Mouse (Mus musculus) ovary, postnatal 10 days (tissue): ENCODE measurements around the gene Nhsl2.

Experiments
- DNase-seq: peaks from one replicate; pipeline ENCODE4 v3.0.0; 2022; ENCODE audit warnings: low spot score

Nhsl2 gene

DNA sequence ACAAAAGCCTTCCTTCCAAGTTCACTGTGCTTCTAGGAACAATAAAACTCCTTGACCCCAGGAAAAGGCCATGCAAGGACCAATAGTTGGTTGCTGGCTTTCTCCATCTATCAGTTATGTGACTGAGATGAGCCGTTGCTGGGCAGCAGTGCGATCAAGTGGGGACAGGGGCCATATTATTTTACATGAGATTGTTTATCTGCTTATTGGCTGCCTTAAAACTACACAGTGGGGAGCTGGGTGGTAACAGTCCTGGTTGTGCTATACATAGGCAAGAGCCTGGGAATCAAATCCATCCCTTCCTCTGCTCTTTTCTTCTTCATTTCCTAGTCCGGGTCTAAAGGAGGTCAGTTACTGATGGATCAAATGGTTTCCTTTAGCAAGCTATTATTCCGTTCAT lies 53.4 kb downstream of the Nhsl2 start:
- no peak for DNase-seq

DNA sequence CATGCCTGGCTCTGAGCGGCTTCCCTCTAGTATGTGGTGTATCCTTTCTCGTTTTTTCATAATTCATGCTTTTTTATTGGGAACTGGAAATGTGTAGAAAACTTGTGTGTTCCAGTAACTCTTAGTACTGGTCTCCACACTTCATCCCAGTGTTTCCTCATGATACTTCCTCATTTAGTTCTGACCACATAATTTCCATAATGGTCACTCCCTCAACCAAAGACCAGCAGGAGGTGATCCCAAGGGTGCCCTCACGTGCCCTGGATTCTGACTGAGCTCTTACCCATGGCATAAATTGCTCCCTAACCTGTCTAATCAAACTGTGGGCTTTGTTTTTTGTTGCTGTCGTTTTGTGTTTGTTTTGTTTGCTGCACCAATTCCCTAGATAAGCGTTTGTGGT lies 58.1 kb downstream of the Nhsl2 start:
- DNase-seq, result no peak

DNA sequence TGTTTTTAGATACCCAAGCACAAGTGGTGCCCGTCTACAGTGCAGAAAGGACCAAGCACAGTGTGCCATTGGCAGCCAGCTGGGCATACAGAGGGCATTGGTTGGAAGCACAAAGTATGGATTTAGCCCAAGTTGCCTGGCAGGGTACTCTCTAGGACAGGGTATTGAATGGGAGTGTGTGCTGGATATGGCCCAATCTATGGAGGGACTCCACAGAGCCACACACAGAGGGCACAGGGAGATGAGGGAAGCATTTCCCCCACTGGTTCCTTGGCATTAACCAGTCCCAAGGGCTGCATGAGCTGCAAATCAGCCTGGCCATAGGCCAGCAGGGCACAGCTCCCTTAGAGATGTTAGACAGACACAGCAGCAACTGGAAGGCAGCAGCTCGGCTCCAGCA lies 79.9 kb downstream of the Nhsl2 start:
- no peak for DNase-seq

DNA sequence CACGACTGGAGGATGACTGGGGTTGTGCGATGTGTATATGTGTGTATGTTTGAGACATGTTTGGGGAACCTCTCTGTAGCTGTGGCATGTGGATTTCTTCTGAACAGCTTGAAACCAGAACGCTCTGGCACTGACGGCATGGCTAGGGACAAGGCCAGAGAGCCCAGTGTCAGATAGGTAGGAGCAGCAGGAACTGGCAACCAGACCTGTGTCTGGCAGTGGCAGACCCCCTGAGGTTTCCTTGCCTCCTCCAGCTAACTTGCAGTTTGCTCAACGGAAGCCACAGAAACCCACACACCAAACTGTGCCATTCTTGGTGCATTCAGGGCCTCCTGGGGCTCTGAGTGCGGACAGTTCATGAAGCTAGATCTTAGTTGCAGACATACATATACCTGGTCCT lies 81.1 kb downstream of the Nhsl2 start:
- no peak for DNase-seq

DNA sequence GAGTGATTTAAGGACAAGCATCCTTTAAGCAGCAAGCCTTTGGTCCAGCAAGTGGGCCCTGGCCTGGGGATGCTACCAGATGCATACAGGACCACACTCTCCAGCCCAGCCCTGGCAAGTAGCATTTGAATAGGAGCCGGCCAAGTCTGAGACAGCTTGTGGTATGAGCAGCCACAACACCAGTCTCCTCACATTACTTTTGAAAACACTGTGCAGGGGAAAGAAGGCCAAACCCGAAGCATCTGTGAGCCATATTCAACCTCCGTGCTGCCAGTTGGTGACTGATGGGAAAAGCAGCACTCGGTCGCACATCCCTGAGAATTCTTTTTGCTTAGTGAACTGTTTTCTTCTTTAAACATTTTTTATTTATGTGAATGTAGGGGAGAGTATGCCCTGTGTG lies 81.8 kb downstream of the Nhsl2 start:
- no peak for DNase-seq

DNA sequence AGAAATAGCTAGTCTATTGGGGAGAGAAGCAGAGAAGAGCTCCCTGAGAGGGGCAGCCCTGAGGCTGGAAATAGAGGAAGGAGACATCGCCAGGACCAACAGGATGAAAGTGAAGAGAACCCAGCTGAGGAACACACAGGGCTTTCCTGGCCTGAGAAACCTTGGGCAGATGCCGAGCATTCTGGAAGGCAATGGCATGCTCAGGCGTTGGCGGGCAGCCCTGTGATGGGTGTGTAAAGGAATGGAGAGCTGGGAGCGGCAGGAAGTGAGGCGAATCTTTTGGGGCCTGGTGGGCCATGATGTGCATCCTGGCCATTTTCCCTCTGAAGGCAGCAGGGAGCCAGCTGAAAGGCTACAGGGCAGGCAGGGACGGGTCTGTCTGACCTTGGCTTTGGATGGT lies 83.1 kb downstream of the Nhsl2 start:
- DNase-seq, result no peak

DNA sequence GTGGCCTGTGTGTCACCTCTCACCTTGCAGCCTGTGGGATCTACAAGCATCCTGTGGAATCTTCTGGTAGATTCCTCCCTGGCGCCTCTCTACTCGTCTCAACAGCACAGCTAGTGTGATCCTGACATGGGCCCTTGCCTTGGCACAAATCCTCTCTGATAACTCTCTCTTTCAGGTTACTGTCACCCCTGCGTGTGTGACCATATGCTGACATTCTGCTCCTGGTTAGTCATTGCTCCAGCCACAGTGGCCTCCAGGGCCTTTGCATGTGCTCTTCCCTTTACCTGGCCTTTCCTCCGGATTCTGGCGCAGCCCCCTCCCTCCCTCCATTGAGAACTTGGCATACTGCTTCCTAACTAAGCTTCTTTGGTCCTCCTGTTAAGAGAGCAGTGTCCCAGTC lies 84.2 kb downstream of the Nhsl2 start:
- no peak for DNase-seq

DNA sequence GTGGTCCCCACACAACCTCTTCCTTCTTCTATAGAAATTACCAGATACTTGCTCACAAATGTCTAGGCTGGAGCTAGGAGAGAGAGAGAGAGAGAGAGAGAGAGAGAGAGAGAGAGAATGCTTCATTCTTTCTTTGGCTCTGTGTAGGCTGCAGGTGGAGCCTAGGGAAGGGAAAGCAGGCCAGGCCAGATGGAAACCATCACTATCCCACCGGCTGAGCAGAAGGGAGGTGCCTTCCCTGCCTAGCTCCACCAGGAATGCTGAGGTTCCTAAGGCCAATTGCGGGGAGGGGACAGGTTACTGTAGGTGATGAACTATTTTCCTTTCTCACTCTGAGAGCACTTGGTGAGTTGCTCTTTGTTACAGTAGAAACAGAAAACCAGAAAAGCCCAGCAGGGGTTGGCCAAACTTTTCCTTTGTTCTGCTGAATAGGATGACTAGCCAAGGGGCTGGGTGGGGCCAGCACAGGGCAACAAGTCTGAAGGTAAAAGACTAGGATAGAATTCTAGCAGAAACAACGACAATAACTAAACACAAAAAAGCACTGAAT lies 86.2 kb downstream of the Nhsl2 start:
- no peak for DNase-seq

DNA sequence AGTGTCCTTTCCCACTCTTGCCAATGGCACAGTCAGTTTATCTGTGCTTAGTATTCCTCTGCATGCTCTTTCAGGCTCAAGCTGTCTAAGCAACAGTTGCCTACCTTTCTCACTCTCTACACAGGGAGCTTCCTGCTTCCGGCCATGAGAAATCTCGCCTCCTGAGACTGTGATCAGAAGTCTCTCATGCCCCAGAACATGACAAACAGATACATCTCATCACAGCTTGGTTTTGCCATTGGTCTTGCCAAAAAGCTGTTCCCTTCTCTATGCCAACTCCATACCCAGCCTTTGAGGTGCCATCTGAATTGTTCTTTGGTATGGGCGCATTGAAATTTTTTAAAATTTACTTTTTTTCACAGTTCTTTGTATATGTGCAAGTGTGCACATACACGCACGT lies 90.3 kb downstream of the Nhsl2 start:
- DNase-seq, result no peak

DNA sequence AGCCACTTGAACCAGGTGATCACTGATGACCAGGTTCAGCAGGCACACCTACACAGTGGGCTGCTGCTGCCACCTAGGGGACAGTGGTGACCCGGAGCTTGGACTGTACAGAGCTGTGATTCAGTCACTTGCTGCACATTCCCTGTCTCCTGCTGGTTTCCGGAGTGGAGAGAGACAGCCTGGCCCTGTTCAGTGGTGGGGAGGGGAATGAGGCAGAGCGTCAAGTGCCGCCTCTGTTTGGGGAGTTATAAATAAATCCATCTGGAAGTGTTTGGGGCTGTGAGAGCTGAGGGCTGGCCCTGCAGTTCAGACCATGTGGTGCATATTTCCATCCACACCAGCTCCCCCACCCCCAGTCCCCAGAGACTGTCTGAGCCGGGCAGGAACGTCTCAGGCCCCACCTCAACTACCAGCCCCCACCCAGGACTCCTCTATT lies 93.3 kb downstream of the Nhsl2 start:
- no peak for DNase-seq

DNA sequence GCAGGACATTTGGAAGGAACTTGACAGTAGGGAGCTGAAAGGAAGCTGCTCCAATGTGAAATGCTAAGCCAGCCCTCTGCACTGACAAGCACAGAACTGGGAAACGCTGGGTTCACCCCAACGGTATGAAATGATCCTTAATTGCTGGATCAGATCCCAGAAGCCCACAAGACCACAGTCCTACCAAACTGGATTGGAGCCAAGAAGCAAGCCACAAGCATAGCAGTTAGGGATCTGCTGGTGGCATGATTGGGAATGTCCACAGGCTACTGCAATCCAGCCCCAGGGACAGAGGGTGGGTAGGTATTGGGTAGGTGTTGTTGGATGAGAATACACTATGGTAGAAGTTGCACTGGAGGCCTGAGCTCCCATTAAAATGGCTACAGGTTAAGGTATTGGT lies 94.6 kb downstream of the Nhsl2 start:
- DNase-seq, result no peak

DNA sequence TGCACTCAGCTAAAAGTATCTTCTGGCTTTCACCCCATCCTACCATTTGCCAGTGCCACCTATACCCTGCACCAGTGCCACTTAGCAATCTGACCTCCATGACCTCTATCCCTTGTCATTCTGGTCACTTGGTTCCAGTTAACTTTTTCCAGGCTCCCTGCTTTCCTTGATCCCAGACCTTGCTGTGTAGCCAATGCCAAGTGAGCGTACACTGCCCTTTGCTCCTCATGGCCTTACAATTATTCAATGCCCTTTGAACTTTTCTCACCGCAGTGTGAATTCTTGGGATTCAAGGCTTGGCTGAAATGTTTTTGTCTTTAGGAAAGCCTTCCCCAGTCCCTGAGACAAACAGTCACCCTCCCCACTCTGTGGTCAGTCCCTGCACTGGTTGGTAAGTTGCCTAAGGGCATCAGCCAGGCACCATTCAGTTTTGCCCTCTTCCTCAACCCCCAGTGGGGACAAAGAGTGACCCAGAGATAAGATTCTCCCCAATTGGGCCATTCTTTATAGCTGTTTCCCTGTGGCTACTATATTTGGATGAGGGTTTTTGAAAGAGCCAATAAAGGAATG lies 95.7 kb downstream of the Nhsl2 start:
- no peak for DNase-seq

DNA sequence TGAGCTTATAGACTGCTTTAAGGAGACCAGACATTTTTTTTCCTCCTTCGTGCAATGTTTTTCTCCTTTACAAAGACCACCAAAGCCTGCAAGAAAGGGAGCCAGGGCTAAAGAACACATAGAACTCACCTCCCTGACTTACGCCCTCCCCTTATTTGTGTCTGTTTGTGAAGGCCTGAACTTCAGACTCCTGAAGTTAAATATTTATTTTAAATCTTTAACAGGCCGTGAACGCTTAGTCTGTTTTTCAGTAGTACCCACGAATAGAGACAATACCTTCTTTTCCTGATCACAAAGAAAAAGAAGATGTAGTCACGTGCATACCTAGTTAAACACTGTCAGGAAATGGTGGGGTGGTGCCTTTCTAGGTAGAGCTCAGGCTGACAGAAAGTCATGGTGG lies 103.3 kb downstream of the Nhsl2 start:
- DNase-seq, result no peak

DNA sequence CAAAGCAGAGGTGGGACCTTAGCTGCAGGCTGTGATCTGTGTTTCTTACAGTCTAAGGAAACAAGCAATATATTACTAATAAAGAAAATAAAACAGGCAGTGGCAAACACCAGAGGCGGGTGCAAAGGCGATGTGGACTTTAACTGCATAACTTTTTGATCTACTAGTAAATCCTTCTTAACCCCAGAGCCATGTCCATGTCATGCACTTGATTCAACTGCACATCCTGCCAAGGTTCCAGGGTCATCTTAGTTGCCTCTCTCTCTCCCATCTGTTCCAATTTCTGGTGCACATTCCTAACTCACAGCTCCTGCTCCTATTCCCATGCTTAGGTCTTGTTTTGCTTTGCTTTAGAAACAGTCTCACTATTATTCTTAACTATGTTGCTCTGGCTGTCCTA lies 104.1 kb downstream of the Nhsl2 start:
- DNase-seq, result no peak

DNA sequence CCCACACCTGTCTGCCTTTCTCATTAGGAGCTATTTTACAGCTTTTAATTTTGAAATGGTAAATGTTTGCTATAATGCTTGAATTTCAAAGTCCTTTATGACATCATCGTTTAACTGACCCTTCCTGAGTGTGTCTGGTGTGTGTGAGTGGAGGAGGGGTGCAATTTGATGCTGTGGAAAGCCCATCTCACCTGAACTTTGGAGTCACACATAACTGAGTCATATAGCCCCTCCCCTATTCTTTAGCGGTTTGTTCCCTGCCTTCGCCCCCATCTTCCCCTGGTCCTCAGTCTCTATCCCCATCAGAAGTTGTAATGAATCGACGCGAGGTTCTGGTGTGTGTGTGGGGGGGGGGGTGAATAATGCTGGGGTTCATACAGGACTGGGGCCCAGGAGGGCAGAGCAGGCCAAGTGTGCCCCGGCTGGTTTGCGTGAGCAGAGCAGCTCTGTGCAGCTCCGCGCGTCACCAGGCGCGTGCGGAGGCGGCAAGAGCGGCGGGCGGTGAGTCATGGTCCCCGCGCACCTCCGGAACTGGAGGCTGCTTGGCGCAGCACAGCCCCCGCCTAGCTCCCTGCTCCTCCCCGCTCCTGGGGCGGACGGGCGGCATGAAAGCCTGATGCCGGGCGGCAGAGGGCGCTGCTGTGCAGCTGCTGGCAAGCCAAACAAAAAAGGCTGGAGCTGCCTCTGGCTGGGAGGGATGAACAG lies 104.8 kb downstream of the Nhsl2 start:
- DNase-seq, result peak; percentile 63

DNA sequence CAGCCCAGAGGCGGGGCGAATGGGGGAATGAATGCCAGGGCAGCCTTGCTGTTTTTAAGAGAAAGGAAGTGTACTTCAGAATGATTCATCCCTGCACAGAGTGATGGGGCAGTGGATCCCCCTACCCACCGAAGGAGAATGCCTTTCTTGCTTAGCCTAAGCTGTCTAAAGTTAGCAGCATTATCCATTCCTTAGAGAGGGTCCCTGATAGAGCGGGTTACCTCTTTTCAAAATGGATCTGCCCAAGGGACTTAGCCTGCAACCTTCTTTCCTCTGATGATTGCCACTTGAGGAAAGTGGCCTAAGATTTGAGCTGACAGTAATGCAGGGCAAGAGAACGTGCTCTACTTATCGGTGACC lies 105.3 kb downstream of the Nhsl2 start:
- no peak for DNase-seq

DNA sequence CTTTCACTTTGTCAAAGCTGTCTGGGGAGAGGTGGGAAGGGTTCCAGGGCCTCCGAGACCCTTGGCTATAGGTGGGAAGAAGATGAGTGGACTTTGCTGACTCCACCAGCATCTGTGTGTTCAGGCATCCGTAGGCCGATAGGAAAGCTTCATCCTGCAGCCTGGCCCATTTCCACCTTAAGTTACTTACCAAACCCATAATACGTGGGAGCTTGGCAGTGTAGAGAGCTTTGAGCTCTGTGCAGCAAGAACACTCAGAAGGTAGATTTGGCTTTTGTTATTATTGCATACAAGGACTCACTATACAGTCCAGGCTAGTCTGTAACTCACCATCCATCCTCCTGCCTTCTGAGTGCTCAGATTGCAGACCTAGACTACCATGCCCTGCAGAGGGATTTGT lies 112.7 kb downstream of the Nhsl2 start:
- no peak for DNase-seq

DNA sequence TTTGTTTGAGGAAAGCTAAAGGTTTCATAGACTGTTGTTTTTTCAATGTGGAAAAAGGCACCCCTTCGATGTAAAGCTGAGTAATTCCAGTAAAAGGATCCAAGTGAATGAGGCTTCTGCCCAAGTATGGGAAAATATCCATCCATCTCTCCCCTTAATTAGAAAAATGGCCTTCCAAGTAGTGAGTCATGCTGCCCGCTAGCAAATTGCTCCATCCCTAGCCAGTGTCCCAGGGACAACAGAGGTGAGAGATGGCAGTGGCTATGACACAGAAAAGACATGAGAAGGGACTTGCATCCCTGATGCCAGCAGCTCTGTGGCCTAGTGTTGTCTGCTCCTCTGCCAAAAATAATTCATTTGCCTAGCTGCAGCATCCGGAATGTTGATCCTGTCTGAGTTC lies 114.5 kb downstream of the Nhsl2 start:
- DNase-seq, result no peak

DNA sequence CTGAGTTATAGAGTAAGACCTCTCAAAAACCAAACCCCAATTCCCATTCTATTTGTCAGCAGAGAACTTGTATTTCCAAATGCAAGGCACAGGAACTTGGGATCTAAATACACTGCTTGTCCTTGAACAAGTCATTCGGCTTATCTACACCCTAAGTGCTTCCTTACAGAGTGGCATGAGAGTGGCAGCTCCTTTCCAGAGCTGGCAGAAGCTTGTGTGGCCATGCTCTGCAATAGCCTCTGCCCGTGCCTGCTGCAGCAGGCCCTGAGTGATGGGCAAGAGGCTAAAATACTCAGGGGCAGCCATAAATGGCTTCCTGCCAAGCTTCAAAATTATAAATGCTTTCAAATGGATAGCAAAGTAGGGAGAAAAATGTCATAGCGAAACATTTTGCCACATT lies 123.8 kb downstream of the Nhsl2 start:
- DNase-seq, result no peak

DNA sequence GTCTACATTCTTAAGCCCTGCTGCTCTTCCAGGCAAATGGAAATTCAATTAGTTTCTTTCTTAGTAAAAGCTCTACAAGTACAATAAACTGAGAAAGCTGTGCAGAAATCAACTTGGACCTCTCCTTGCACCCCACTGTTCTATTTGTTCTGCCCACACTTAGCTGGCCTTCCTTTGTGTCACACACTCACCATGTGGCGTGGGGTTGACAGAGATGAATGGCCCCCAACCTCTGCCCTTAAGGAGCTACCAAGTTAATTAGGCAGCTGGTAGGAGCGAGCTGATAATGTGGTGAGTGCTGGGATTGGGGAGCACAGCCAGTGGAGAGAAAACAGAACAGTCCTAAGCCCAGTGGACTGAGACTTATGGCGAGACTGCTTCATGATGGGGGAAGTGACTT lies 127.7 kb downstream of the Nhsl2 start:
- no peak for DNase-seq

DNA sequence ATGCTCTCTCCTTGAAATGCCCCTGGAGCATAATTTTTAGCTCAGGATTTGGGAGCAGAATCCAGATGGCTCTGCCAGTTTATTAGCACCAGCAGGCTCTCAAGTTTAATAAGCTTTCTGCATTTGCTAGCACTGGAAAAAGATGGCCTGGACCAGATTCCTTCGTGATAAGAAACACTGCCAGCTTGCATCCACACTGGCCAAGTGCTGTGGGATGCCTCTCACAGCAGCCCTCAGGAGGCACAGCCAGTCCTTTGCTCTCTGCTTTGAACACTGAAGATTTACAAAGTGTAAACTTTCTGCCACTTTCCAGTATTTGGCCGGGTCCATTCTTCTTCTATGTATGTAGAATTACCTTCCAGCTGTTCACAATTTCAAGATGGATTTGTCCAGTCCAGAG lies 129.7 kb downstream of the Nhsl2 start:
- DNase-seq, result no peak

DNA sequence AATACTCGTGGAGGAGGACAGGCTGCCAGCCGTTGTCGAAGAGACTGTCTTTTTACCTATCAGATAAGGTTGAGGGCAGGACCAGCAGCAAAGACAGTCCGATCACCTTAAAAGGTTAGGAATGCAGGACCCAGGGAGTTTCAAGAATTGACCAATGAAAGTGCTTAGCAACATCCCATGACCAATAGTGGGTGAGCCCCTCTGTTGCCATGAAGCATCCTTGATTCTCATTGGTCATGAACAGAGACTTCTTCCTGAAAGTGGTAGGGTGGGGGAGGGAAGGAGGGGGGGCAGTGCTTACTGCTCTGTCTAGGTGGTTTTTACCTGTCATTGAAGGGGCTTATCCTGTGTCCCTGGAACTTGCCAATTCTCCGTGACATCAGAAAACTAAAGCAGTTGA lies 130.1 kb downstream of the Nhsl2 start:
- no peak for DNase-seq

DNA sequence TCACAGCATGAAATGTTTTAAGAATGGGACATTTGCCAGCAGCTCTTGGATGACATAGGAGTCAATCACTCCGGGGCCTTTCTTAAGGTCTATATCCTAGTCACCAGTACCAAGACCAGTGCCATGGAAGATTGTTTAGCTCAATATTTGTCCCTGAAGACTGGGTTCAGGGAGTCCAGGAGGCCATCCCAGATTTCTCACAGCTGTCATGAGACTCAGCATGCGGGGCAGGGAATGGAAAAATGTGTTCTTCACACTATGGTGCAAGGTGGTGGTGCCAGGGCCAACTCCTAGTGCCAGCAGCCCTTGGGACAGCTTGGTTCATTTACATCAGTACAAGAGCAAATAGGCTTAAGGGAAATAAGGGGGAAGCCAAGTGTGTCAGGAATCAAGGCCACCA lies 131.4 kb downstream of the Nhsl2 start:
- DNase-seq, result no peak

DNA sequence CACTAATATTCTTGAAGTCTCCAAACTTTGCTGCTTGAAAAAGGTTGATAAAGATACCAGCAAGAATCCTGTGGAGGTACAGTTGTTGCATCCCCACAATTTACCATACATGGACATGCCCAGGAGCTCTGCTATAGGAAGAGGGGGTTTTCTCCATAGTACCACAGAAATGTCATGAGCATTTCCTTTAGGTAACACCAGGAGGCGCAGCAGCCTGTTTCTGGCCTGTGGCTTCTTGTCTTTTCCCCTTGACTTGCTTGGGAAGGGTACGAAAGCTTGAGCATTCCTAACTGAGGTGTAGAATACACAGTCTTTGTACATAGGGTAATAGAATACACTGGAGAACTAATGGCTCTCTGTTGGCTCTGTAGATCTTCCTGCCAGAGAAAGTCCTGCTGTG lies 132.3 kb downstream of the Nhsl2 start:
- no peak for DNase-seq
